Mouse (Mus musculus): ENCODE data around the gene Pcif1. TPM values are rescaled to one million over a fixed set of nuclear protein-coding genes. Genes with fewer than 3 reads are reported as not detected.

Pcif1 gene
- total RNA-seq, 2 experiments from 2014 or later = 41.4 to 45.9 TPM

GRCm38 (mm10) chr2:164940140-164940830 lies 61.2 kb downstream of the Pcif1 start, which contains the start of gene Mmp9:
Mmp9 (plus strand) TSS chr2:164940780.
- no peak for DNase-seq (ENCODE audit: extremely low spot score in 1 of 2, low spot score in 2 of 2)
- intact Hi-C loops (cut with DNase I) = no loop called here

GRCm38 (mm10) chr2:164942692-164943290 lies 63.7 kb downstream of the Pcif1 start:
- intact Hi-C loops (cut with DNase I) = no loop called here
- no peak for DNase-seq (ENCODE audit: extremely low spot score in 1 of 2, low spot score in 2 of 2)

Other genes with a start within 250 kb of the Pcif1 start
- gene Wfdc16, start 240.5 kb upstream of the Pcif1 start, total RNA-seq (2021) = not detected
- gene Wfdc10, start 223.3 kb upstream of the Pcif1 start, total RNA-seq (2021) = not detected
- gene Wfdc9, start 222.7 kb upstream of the Pcif1 start, total RNA-seq (2021) = not detected
- not detected for gene Wfdc11, start 205.2 kb upstream of the Pcif1 start, total RNA-seq (2021)
- not detected for gene Wfdc13, start 194.2 kb upstream of the Pcif1 start, total RNA-seq (2021)
- not detected for gene Spint4, start 180.8 kb upstream of the Pcif1 start, total RNA-seq (2021)
- not detected for gene Spint5, start 164.0 kb upstream of the Pcif1 start, total RNA-seq (2021)
- gene Wfdc3, start 133.4 kb upstream of the Pcif1 start, total RNA-seq (2021) = 1 to 10 TPM in 1 of 2 experiments, under 1 TPM in 1; 0.94 to 1.1 TPM
- gene Dnttip1, start 133.3 kb upstream of the Pcif1 start, total RNA-seq (2021) = 10 to 100 TPM; 32.7 to 34.1 TPM
- gene Ube2c, start 109.4 kb upstream of the Pcif1 start, total RNA-seq (2021) = 1 to 10 TPM; 4.1 to 6.4 TPM
- not detected for gene Tnnc2, start 99.3 kb upstream of the Pcif1 start, total RNA-seq (2021)
- 10 to 100 TPM; 48.1 to 49.2 TPM for gene Snx21, start 93.5 kb upstream of the Pcif1 start, total RNA-seq (2021)
- gene Acot8, start 74.4 kb upstream of the Pcif1 start, total RNA-seq (2021) = 10 to 100 TPM; 22.1 to 30.0 TPM
- 1 to 10 TPM; 8.9 to 9.0 TPM for gene Zswim3, start 74.2 kb upstream of the Pcif1 start, total RNA-seq (2021)
- gene Zswim1, start 56.6 kb upstream of the Pcif1 start, total RNA-seq (2021) = 10 to 100 TPM; 19.6 to 20.3 TPM
- gene Spata25, start 50.8 kb upstream of the Pcif1 start, total RNA-seq (2021) = under 1 TPM in 1 of 2 experiments, not detected in 1; 0.58 TPM
- 10 to 100 TPM; 77.5 to 78.8 TPM for gene Ctsa, start 46.4 kb upstream of the Pcif1 start, total RNA-seq (2021)
- gene Neurl2, start 45.8 kb upstream of the Pcif1 start, total RNA-seq (2021) = 1 to 10 TPM; 5.4 to 6.7 TPM
- 10 to 100 TPM; 63.8 to 79.4 TPM for gene Pltp, start 21.6 kb upstream of the Pcif1 start, total RNA-seq (2021)
- gene Zfp335, start 32.5 kb downstream of the Pcif1 start, total RNA-seq (2021) = 10 to 100 TPM; 22.7 to 24.4 TPM
- 1 to 10 TPM; 2.9 to 3.4 TPM for gene Mmp9, start 61.5 kb downstream of the Pcif1 start, total RNA-seq (2021)
- gene Slc12a5, start 81.5 kb downstream of the Pcif1 start, total RNA-seq (2021) = 100 to 1,000 TPM; 350 to 355 TPM
- 10 to 100 TPM; 61.1 to 61.2 TPM for gene Ncoa5, start 155.6 kb downstream of the Pcif1 start, total RNA-seq (2021)
- 1 to 10 TPM; 1.2 to 2.5 TPM for gene Cd40, start 176.3 kb downstream of the Pcif1 start, total RNA-seq (2021)
- gene 1700025C18Rik, start 211.4 kb downstream of the Pcif1 start, total RNA-seq (2021) = not detected